Mouse (Mus musculus): ENCODE measurements at regions not wholly inside any gene's neighbourhood (a gene's known extent, or its start where the extent isn't known, plus 50 kb on each side); places are given as distances from the start of the nearest gene placed in this dataset.

GRCm38 (mm10) chr16:78427470-78428041, 50.6 kb upstream of the Btg3 start:
- Histone ChIP-seq H3K4me2 (ENCODE audit: low read length) (peak overlapping the region; percentile 60), H3K4me3 (replicated peaks; ENCODE audit: low read length) (peak overlapping the region; percentile 33), H3K27ac (ENCODE audit: low read length) (no peak overlapping the region), H3K9me3 (ENCODE audit: control insufficient read depth, low read length) (no peaks in the 10 kb centered on the region), H3K9ac (replicated peaks; ENCODE audit: low read depth, low read length) (peak overlapping the region; percentile 54), H3K36me3 (ENCODE audit: control insufficient read depth, insufficient read depth) (no peaks in the 10 kb centered on the region), H3K27me3 (replicated peaks; ENCODE audit: control insufficient read depth, insufficient read depth, low read length) (no peaks in the 10 kb centered on the region), H3K4me1 (replicated peaks; ENCODE audit: control insufficient read depth, insufficient read depth, low read length) (peaks cover 16% of the 10 kb centered on the region)
- peak; percentile 82 for ATAC-seq
- WGBS: 15% methylated on average over 16 of the region's 16 CpGs

Measured in forebrain, embryonic 16.5 days (tissue).